Mouse (Mus musculus) liver, adult (tissue): ENCODE results near the gene Glyatl3.

Experiments
- GATA4 ChIP-seq: IDR thresholded peaks from 2 replicates; pipeline ENCODE4 v1.6.1; 2014; ENCODE audit warnings: mild to moderate bottlenecking, low read length; ENCODE audit not compliant: insufficient replicate concordance

Glyatl3 gene

GRCm38 (mm10) chr17:40914250-40914649 is at the start of gene Glyatl3:
TSS of gene Glyatl3 (minus strand) at chr17:40914350.
- TF ChIP-seq GATA4: no peak

- no peak for TF ChIP-seq GATA4
These were observed 34.4 kb upstream of the Glyatl3 start for GRCm38 (mm10) chr17:40948518-40948917.

GRCm38 (mm10) chr17:40934420-40935231 is 20.5 kb upstream of the Glyatl3 start, which contains the start of the genes Mut and Cenpq:
TSS of gene Mut (plus strand) at chr17:40934685.
TSS of gene Cenpq (minus strand) at chr17:40935047.
- no peak; the same call in 1 of the 2 replicates for TF ChIP-seq GATA4

- no peak for TF ChIP-seq GATA4
These were observed 19.8 kb upstream of the Glyatl3 start for GRCm38 (mm10) chr17:40933985-40934384.

GRCm38 (mm10) chr17:40915499-40915898 is 1.3 kb upstream of the Glyatl3 start:
- no peak for TF ChIP-seq GATA4

GRCm38 (mm10) chr17:40904721-40905154 is 9.4 kb downstream of the Glyatl3 start:
- TF ChIP-seq GATA4: no peak

- TF ChIP-seq GATA4: no peak
These were observed 10.0 kb downstream of the Glyatl3 start for GRCm38 (mm10) chr17:40904056-40904597.

- no peak for TF ChIP-seq GATA4
These were observed 10.8 kb downstream of the Glyatl3 start for GRCm38 (mm10) chr17:40903345-40903744.

GRCm38 (mm10) chr17:40899783-40900363 is 14.3 kb downstream of the Glyatl3 start:
- no peak for TF ChIP-seq GATA4

GRCm38 (mm10) chr17:40896863-40897262 is 17.3 kb downstream of the Glyatl3 start:
- TF ChIP-seq GATA4: no peak

GRCm38 (mm10) chr17:40887849-40888536 is 26.2 kb downstream of the Glyatl3 start:
- TF ChIP-seq GATA4: no peak

GRCm38 (mm10) chr17:40885155-40885554 is 29.0 kb downstream of the Glyatl3 start:
- no peak for TF ChIP-seq GATA4

- no peak for TF ChIP-seq GATA4
These were observed 32.0 kb downstream of the Glyatl3 start for GRCm38 (mm10) chr17:40882172-40882571.

- no peak for TF ChIP-seq GATA4
These were observed 34.0 kb downstream of the Glyatl3 start, which contains the start of gene 9130008F23Rik for GRCm38 (mm10) chr17:40879924-40880691. TSS of gene 9130008F23Rik (minus strand) at chr17:40880559.

- TF ChIP-seq GATA4: no peak
These were observed 34.6 kb downstream of the Glyatl3 start for GRCm38 (mm10) chr17:40879528-40879923.

GRCm38 (mm10) chr17:40877741-40878140 is 36.4 kb downstream of the Glyatl3 start:
- no peak for TF ChIP-seq GATA4
